Mouse (Mus musculus) ES-Bruce4 (cell line): ENCODE results near the gene Tmem171. TPM values are rescaled to one million over a fixed set of nuclear protein-coding genes. Genes with fewer than 3 reads are reported as not detected.

Source experiments
- H3K27ac ChIP-seq: 2 replicates; pipeline ENCODE4 v1.5.1; 2012; ENCODE audit warnings: low read length, inconsistent platforms; ENCODE audit not compliant: insufficient read depth
- H3K27me3 ChIP-seq: 2 replicates; pipeline ENCODE4 v1.6.1; 2012; ENCODE audit warnings: mild to moderate bottlenecking, low read length, inconsistent platforms; ENCODE audit not compliant: control insufficient read depth, poor library complexity, insufficient read depth, severe bottlenecking
- H3K36me3 ChIP-seq: 2 replicates; pipeline ENCODE4 v1.6.1; 2012; ENCODE audit warnings: inconsistent platforms, mild to moderate bottlenecking, low read length, moderate library complexity; ENCODE audit not compliant: control insufficient read depth, poor library complexity, insufficient read depth, severe bottlenecking
- H3K4me1 ChIP-seq: one replicate; pipeline ENCODE4 v1.8.1; 2011; ENCODE audit warnings: low read length; ENCODE audit not compliant: control insufficient read depth, insufficient read depth
- H3K4me3 ChIP-seq: 2 replicates; pipeline ENCODE4 v1.5.1; 2011; ENCODE audit warnings: low read depth, mild to moderate bottlenecking, low read length
- H3K9ac ChIP-seq: 2 replicates; pipeline ENCODE4 v1.6.1; 2012; ENCODE audit warnings: low read depth, mild to moderate bottlenecking, inconsistent platforms; ENCODE audit not compliant: poor library complexity, severe bottlenecking
- H3K9me3 ChIP-seq: replicated peaks from 2 replicates; pipeline ENCODE4 v1.6.1; 2012; ENCODE audit warnings: mild to moderate bottlenecking, low read length, inconsistent platforms; ENCODE audit not compliant: control insufficient read depth, poor library complexity, insufficient read depth, severe bottlenecking
- CTCF ChIP-seq: IDR thresholded peaks from one replicate; pipeline ENCODE4 v1.8.1; 2011; ENCODE audit warnings: low read depth, low read length
- EP300 ChIP-seq: IDR thresholded peaks from 2 replicates; pipeline ENCODE4 v1.6.1; 2011; ENCODE audit warnings: low read depth, low read length; ENCODE audit not compliant: insufficient read depth
- POLR2A ChIP-seq: IDR thresholded peaks from one replicate; pipeline ENCODE4 v1.8.1; 2011; ENCODE audit warnings: low read length; ENCODE audit not compliant: insufficient read depth
- polyA plus RNA-seq: library from polyadenylated mRNA; stranded (reverse); fragments of >200 nt; gene quantifications from 2 replicates; pipeline ENCODE4 v1.2.4, GENCODE M21; 2011; ENCODE audit warnings: low read depth; ENCODE audit not compliant: missing spikeins, insufficient read depth, insufficient read length

Gene Tmem171
- polyA plus RNA-seq, 1 experiment = 0.99 TPM

DNA sequence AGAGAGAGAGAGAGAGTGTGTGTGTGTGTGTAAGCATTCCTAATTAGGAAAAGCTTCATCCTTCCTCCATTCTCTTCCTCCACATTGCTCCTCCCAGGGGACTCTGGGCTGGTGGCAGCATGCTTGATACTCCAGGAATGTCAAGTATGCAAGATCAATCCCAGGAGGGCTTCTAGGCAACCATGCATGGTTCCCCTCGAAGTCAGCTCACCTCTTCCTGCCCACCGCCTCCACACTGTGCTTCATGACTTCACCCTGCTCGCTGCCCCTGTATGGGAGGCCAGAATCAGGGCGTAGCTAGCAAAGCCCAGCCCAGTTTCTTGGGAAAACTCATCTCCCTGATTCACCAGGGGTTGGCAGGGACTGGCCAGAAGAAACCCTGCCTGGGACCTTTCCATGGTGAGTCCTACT is 15.0 kb downstream of the Tmem171 start:
- H3K27ac ChIP-seq = no peak overlapping the region
- no peaks in the 10 kb centered on the region for H3K36me3 ChIP-seq
- H3K27me3 ChIP-seq = no peaks in the 10 kb centered on the region
- no peaks in the 10 kb centered on the region for H3K4me1 ChIP-seq
- TF ChIP-seq EP300 (no peak), POLR2A (no peak), CTCF (no peak)
- no peaks in the 10 kb centered on the region for H3K9me3 ChIP-seq
- no peak overlapping the region for H3K4me3 ChIP-seq
- H3K9ac ChIP-seq = no peak overlapping the region

DNA sequence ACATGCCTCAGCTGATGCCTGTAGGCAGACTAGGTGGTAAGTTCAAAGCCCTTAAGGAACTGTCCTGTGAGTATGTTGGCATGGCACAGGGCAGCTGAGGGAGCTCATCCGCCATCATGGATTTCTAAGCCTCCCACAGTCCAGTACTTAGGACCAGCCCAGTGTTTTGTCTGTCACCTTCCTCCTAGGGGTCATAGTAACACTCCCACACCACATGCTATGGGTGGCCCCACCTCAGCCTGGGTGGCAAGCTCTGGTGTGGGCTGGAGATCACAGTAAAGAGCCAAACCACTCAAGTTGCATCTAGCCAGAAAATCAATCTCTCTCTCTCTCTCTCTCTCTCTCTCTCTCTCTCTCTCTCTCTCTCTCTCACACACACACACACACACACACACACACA is 15.4 kb downstream of the Tmem171 start:
- H3K36me3 ChIP-seq = no peaks in the 10 kb centered on the region
- TF ChIP-seq CTCF (no peak), EP300 (no peak), POLR2A (no peak)
- no peaks in the 10 kb centered on the region for H3K4me1 ChIP-seq
- H3K9ac ChIP-seq = no peak overlapping the region
- H3K27me3 ChIP-seq = no peaks in the 10 kb centered on the region
- no peaks in the 10 kb centered on the region for H3K9me3 ChIP-seq
- no peak overlapping the region for H3K27ac ChIP-seq
- no peak overlapping the region for H3K4me3 ChIP-seq

DNA sequence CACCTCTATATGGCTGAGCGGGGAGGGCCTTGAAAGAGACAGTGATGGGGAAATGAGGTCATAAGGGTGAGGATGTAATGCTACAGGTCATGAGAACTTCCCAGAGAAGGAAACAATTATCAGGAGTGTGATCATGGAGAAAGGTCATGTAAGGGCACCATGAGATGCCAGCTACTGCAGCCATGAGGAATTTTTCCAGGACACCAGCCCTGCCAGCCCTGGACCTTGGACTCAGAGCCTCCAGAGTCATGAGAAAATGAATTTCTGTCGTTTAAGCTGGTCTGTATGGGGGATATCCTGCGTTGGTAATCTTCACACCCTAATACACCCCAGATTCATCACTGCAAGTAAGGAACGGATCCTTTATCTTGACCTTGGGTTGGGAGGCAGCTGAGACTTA is 20.7 kb downstream of the Tmem171 start:
- no peaks in the 10 kb centered on the region for H3K27me3 ChIP-seq
- H3K9me3 ChIP-seq = no peaks in the 10 kb centered on the region
- H3K9ac ChIP-seq = no peak overlapping the region
- H3K4me1 ChIP-seq = no peaks in the 10 kb centered on the region
- TF ChIP-seq EP300 (no peak), CTCF (no peak), POLR2A (no peak)
- no peak overlapping the region for H3K4me3 ChIP-seq
- no peaks in the 10 kb centered on the region for H3K36me3 ChIP-seq
- no peak overlapping the region for H3K27ac ChIP-seq

DNA sequence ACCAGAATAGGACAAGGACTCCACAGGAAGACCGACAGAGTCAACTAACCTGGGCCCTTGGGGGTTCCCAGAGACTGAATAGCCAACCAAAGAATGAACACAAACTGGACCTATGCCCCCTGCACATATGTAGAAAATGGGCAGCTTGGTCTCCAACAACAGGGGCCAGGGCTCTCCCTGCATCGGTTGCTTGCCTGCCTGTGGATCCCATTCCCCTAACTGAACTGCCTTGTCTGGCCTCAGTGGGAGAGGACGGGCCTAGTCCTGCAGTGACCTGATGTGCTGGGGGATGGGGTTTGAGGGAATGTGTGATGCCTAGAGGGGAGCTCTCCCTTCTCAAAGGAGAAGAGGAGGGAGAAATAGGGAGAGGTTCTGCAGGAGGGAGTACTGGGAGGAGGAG is 25.3 kb downstream of the Tmem171 start:
- TF ChIP-seq CTCF (no peak), EP300 (no peak), POLR2A (no peak)
- Histone ChIP-seq H3K27ac (no peak overlapping the region), H3K4me3 (no peak overlapping the region), H3K9me3 (no peaks in the 10 kb centered on the region), H3K36me3 (no peaks in the 10 kb centered on the region), H3K4me1 (no peaks in the 10 kb centered on the region), H3K9ac (no peak overlapping the region), H3K27me3 (no peaks in the 10 kb centered on the region)

DNA sequence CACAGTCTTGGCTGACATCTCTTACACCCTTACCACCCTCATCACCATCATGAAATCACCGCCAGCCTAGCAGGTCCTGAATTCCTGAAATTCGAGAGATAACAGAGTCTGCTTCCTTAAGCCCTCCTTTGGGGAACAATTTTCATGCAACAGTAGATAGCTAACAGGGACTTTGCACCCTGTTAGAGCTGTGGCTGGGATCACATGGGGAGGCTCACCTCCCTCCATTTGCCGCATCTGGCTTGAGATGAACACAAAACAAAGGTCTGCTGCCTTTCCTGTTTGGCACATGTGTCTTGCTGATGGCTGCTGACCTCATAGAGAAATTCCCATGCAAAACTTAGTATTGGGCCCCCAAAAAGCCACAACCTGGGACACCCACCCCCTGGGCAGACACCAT is 27.3 kb downstream of the Tmem171 start:
- Histone ChIP-seq H3K27me3 (no peaks in the 10 kb centered on the region), H3K4me3 (no peak overlapping the region), H3K4me1 (no peaks in the 10 kb centered on the region), H3K9ac (no peak overlapping the region), H3K27ac (no peak overlapping the region), H3K36me3 (no peaks in the 10 kb centered on the region), H3K9me3 (peaks cover 4% of the 10 kb centered on the region)
- TF ChIP-seq CTCF = no peak
- TF ChIP-seq EP300 = no peak
- no peak for TF ChIP-seq POLR2A

DNA sequence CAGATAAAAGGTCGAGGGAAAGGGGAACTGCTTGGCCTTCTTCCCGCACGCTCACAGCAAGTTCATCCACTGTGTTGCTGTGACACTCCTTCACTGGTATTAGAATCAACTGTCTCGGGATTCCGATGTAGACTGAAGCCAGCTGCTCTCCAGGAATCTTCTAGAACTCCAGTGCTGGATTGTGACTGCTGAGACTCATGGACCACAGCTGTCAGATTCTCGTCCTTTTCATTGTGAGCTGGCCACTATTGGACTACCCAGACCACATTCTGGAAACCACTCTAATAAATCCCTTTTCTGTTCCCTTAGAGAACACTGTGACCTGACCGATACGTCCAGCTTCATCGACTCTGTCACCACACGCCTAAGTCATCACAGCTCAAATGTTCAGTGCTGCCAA is 29.4 kb downstream of the Tmem171 start:
- Histone ChIP-seq H3K9me3 (peaks cover 4% of the 10 kb centered on the region), H3K27me3 (no peaks in the 10 kb centered on the region), H3K27ac (no peak overlapping the region), H3K36me3 (no peaks in the 10 kb centered on the region), H3K4me1 (no peaks in the 10 kb centered on the region), H3K9ac (no peak overlapping the region), H3K4me3 (no peak overlapping the region)
- TF ChIP-seq CTCF (no peak), POLR2A (no peak), EP300 (no peak)
